Mouse (Mus musculus) embryonic fibroblast, embryonic 13.5 days (primary cell): Measurements from ENCODE around the gene Egln1.

ENCODE experiments used
- CTCF ChIP-seq: IDR thresholded peaks from 2 replicates; pipeline ENCODE4 v1.5.1; 2011; ENCODE audit warnings: mild to moderate bottlenecking, control low read depth, low read length, moderate library complexity, borderline replicate concordance; ENCODE audit not compliant: insufficient read depth
- POLR2A ChIP-seq: IDR thresholded peaks from 2 replicates; pipeline ENCODE4 v1.6.1; 2011; ENCODE audit warnings: low read depth, mild to moderate bottlenecking, control low read depth, low read length, moderate library complexity

DNA sequence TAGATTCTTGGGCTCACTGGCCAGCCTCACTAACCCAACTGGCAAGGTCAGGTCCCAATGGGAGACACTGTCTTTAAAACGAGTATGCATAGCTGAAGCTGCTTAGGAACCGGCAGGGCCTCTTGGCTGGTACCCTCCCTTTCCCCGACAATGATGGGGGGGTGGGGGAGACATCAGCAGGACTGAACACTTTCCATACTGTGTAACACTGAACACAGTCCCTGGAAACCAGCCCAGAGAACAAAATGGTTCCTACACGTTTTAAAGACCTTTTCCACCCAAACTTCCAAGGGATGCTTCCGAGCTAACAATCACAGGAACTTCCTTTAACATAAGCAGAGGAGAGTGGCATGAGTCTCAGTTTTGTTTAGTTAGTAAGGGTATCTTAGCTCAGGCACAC lies 14.0 kb downstream of the Egln1 start:
- no peak for TF ChIP-seq POLR2A
- no peak for TF ChIP-seq CTCF
